Mouse (Mus musculus): Measurements from ENCODE around the gene Armh3.

- TF ChIP-seq CTCF (IDR thresholded peaks at IDR 0.05; ENCODE audit: insufficient read depth, low read depth, low read length) (no peak), POLR2A (IDR thresholded peaks at IDR 0.05; ENCODE audit: insufficient read depth, low read depth, low read length) (no peak)
Measured at GRCm38 (mm10) chr19:45802702-45803101, 195.6 kb downstream of the Armh3 start.

Data from olfactory bulb, adult 2 months (tissue).